9 mouse cellular contexts compared by ENCODE assay signal in the genomic region with DNA sequence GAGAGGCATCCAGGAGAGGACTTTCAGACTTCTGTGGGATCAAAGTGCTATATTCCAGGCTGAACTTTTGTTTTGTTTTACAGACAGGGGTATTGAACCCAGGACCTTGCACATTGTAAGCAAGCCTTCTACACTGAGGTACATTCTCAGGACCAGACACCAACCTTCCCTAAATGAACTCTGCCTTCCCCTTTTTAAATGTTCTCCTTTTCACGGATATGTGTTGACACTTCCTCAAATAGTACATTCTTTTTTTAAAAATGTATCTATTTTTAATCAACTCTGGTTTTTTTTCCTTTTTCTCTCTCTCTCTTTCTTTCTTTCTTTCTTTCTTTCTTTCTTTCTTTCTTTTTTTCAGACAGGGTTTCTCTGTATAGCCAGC. TPM values are rescaled to one million over a fixed set of nuclear protein-coding genes. Genes with fewer than 3 reads are reported as not detected.
A peak's percentile ranks its signal among the peaks of the same experiment; 100 is the strongest.
DNase-seq lines count a peak whose midpoint lies in the region; ATAC-seq and TF ChIP-seq lines count a peak whose summit lies in the region.
"Had no signal": no experiment of that assay in that cellular context is flagged by ENCODE, and none has a peak within 500 bp of the region (broad histone marks: within the 10 kb centered on the region; RNA-seq: fewer than 3 reads in every experiment).

No protein-coding gene starts in this region.

- H3K36me3 ChIP-seq in neural tube, embryonic 12.5 days: no peaks in the 10 kb centered on the region
- H3K36me3 ChIP-seq in hindbrain, embryonic 11.5 days (ENCODE audit: control insufficient read depth, insufficient read depth, low read length): no peaks in the 10 kb centered on the region
- H3K36me3 ChIP-seq in liver, postnatal 0 days (replicated peaks; ENCODE audit: insufficient read depth, low read length): no peaks in the 10 kb centered on the region

- no peaks in the 10 kb centered on the region for H3K9me3 ChIP-seq in neural tube, embryonic 12.5 days
- no peaks in the 10 kb centered on the region for H3K9me3 ChIP-seq in hindbrain, embryonic 11.5 days (ENCODE audit: control insufficient read depth, low read length)
- H3K9me3 ChIP-seq in liver, postnatal 0 days (ENCODE audit: low read length): no peaks in the 10 kb centered on the region

- TF ChIP-seq EP300 in liver, postnatal 0 days (IDR thresholded peaks at IDR 0.05; ENCODE audit: low read depth): no peak

- no peak overlapping the region for H3K27ac ChIP-seq in neural tube, embryonic 12.5 days
- no peak overlapping the region for H3K27ac ChIP-seq in hindbrain, embryonic 11.5 days (ENCODE audit: low read depth, low read length)
- H3K27ac ChIP-seq in liver, postnatal 0 days (ENCODE audit: low read depth): no peak overlapping the region

- H3K4me2 ChIP-seq in neural tube, embryonic 12.5 days (replicated peaks): peak overlapping the region; percentile 48
- peak overlapping the region; percentile 20; the same call in 1 of the 2 replicates for H3K4me2 ChIP-seq in hindbrain, embryonic 11.5 days (replicated peaks; ENCODE audit: low read depth, low read length)
- H3K4me2 ChIP-seq in liver, postnatal 0 days (ENCODE audit: low read depth, low read length): peak overlapping the region; percentile 43

- H3K4me1 ChIP-seq in neural tube, embryonic 12.5 days: 0 out of 2 replicates have a peak, but pooled peaks cover 10% of the 10 kb centered on the region
- no peaks in the 10 kb centered on the region; the same call in 1 of the 2 replicates for H3K4me1 ChIP-seq in hindbrain, embryonic 11.5 days (replicated peaks; ENCODE audit: control insufficient read depth, insufficient read depth, low read length)
- H3K4me1 ChIP-seq in liver, postnatal 0 days (ENCODE audit: insufficient read depth): peaks cover 10% of the 10 kb centered on the region

- no peak overlapping the region for H3K4me3 ChIP-seq in neural tube, embryonic 12.5 days
- H3K4me3 ChIP-seq in hindbrain, embryonic 11.5 days (ENCODE audit: low read depth, low read length): no peak overlapping the region
- no peak overlapping the region for H3K4me3 ChIP-seq in liver, postnatal 0 days (ENCODE audit: low read depth, low read length)

- no peak for ATAC-seq in neural tube, embryonic 12.5 days (ENCODE audit: low FRiP score, low read depth)
- ATAC-seq in hindbrain, embryonic 11.5 days (ENCODE audit: low FRiP score): no peak
- ATAC-seq in liver, postnatal 0 days: no peak

- DNase-seq in neural tube, embryonic 10.5 days (ENCODE audit: extremely low spot score, low spot score): no peak
- DNase-seq in hindbrain, embryonic 11.5 days (ENCODE audit: low spot score): no peak
- no peak for DNase-seq in liver, postnatal 0 days
- no peak for DNase-seq in thymus, adult 18-20 months
- no peak for DNase-seq in retina, postnatal 1 day
- DNase-seq in right cerebral cortex, postnatal 25 days: no peak
- DNase-seq: cerebellum, adult 11-12 months; lung, adult 18-20 months had no signal

- TF ChIP-seq CTCF in liver, postnatal 0 days (IDR thresholded peaks at IDR 0.05; ENCODE audit: low read depth): no peak

- H3K9ac ChIP-seq in neural tube, embryonic 12.5 days: no peak overlapping the region
- peak overlapping the region; percentile 21; the same call in 1 of the 2 replicates for H3K9ac ChIP-seq in hindbrain, embryonic 11.5 days (ENCODE audit: low read depth, low read length)
- H3K9ac ChIP-seq in liver, postnatal 0 days (replicated peaks): no peak overlapping the region

- 67% methylated on average over 1 of the region's 1 CpGs for WGBS in neural tube, embryonic 12.5 days
- WGBS in hindbrain, embryonic 11.5 days: 75% methylated on average over 1 of the region's 1 CpGs
- 11% methylated on average over 1 of the region's 1 CpGs for WGBS in liver, postnatal 0 days (ENCODE audit: insufficient replicate concordance)

- H3K27me3 ChIP-seq in neural tube, embryonic 12.5 days (replicated peaks): no peaks in the 10 kb centered on the region
- H3K27me3 ChIP-seq in hindbrain, embryonic 11.5 days (ENCODE audit: control insufficient read depth, insufficient read depth, low read length): no peaks in the 10 kb centered on the region
- H3K27me3 ChIP-seq in liver, postnatal 0 days (ENCODE audit: insufficient read depth, low read length): no peaks in the 10 kb centered on the region

RNA-seq across cellular contexts. Expression of a gene that starts 32.1 kb away (rescaled TPM):
- 94.9 and 103 TPM in 2 replicates for polyA plus RNA-seq in neural tube, embryonic 12.5 days (2016; fragmentation: Nextera tagmentation; extraction: Ambion mirVana)
- 99.3 and 101 TPM in 2 replicates for polyA plus RNA-seq in hindbrain, embryonic 11.5 days (2014; fragmentation: Nextera tagmentation; extraction: Ambion mirVana)
- polyA plus RNA-seq in liver, postnatal 0 days (2015; fragmentation: Nextera tagmentation; extraction: Ambion mirVana): 14.6 and 15.7 TPM in 2 replicates

RNA-seq across cellular contexts. Expression of a gene that starts 40.3 kb away (rescaled TPM):
- polyA plus RNA-seq in neural tube, embryonic 12.5 days (2016; fragmentation: Nextera tagmentation; extraction: Ambion mirVana): 9.1 and 9.5 TPM in 2 replicates
- polyA plus RNA-seq in hindbrain, embryonic 11.5 days (2014; fragmentation: Nextera tagmentation; extraction: Ambion mirVana): 6.2 and 7.7 TPM in 2 replicates
- polyA plus RNA-seq in liver, postnatal 0 days (2015; fragmentation: Nextera tagmentation; extraction: Ambion mirVana): 0.16 and 0.19 TPM in 2 replicates
